Mouse (Mus musculus): Measurements from ENCODE around the gene Megf8.
A peak's percentile ranks its signal among the peaks of the same experiment; 100 is the strongest.
"Not testable (repeated sequence)": the region's sequence is repeated elsewhere in the genome, so short reads cannot be mapped to it uniquely, and the experiment has no call there.

The Megf8 gene

GRCm38 (mm10) chr7:25383891-25384290, 66.9 kb downstream of the Megf8 start:
- DNase-seq (ENCODE audit: inconsistent ontology term) = no peak

DNA sequence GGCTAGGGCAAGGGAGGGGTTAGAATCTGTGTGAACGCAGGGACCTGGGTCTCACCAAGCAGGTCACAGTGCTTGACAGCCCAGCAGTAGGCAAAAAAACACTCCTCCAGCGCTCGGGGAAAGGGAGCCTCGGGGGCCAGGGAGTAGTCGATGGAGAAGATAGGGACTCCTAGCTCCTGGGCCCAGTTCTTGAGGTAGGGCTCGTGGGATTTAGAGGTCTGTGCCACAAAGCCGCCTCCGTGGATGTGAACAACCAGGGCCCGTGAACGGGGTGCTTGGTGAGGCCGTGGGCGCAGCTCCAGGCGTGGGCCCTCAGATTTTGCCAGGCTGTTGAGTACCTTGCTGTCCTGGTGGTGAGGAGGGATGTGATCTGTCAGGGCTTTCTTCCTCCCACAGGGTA, 67.4 kb downstream of the Megf8 start:
- DNase-seq (ENCODE audit: inconsistent ontology term) = no peak

DNA sequence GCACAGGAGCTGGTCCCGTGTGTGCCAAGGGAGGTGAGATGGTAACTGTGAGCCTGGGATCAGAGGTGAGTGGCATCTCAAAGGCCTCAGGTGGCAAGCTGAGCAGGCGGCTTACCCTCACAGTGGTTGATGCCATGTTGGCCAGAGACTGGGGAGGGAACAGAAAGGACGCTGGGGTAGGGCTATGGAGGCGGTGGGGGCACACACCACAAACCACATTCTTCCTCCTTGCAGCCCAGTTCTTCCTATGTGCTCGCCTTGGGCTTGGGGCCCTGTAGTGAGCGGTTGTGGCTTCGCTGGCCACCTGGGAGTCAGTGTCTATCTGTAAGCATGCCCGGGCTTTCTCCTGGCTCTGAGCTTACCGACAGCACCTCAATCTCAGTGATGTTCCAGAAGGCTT, 67.9 kb downstream of the Megf8 start:
- no peak for DNase-seq (ENCODE audit: inconsistent ontology term)

DNA sequence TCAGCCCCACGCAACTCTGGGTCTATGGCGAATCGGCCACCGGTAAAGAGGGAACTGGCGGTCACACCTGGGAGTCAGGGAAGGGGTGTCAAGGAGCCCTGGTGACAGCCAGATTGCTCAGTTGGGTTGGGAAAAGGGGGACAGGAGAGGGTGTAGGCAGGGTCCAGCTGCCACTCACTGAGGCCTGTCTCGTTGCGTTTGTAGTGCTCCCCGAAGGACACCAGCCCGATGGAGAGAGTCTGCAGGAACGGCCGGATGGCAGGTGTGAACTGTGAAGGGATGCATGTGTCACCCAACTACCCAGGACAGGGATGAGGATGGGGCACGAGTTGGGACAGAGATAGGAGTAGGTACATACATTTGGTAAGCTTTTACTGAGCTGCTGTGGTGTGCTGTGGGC, 68.3 kb downstream of the Megf8 start:
- no peak for DNase-seq (ENCODE audit: inconsistent ontology term)

DNA sequence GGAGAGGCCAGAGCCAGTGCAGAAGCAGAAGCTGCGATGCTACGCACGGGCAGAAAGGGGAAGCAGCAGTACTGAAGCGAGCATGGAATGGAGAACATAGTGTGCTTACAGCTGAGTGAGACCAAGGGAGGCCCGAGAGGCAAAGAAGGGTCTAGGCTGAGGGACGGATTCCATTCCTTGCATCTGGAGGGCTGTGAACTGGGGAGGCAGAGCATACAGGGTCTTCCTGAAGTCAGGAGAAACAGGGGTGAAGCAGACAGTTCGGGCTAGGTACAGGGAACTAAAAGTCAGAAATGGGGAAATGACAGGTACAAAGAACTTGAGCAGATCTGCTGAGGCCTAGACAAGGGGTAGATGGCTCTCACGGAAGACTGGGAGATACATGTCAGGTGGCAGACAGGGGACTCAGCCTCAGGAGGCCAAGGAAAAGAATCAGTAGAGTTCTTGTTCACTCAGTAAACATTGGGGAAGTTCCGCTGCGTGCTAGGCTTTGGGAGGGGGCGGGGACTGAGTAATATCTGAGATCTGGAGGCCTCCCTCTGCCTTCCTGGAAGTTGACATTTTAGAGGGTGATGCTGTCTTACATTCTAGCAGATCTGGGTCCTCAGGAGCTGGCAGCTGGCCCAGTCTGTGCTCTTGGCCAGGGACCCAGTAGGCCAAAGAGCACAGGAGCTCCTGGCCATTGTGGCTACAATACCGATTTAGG, 69.0 kb downstream of the Megf8 start:
- DNase-seq (ENCODE audit: inconsistent ontology term) = peak; percentile 85

- DNase-seq (ENCODE audit: inconsistent ontology term) = no peak
These were observed 71.0 kb downstream of the Megf8 start for GRCm38 (mm10) chr7:25387811-25388440.

DNA sequence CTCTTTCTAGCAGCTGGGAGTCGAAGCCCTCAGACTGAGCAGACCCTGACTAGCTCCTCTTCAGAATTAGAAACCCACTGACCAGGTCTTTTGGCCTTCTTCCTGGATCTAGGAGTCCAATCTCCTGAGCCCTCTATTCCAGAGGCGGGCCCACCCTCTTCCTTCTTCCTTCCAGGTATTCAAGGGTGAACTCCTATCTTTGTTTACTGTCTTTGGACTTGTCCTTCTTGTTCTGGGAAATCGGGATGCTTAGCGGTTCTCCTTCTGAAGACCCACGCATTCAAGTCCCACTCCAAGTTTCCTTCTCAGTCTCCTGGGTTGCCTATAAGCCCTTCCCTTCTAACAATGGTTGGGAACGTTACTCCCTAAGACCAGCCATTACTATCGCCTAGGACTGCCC, 72.0 kb downstream of the Megf8 start:
- no peak for DNase-seq (ENCODE audit: inconsistent ontology term)

GRCm38 (mm10) chr7:25390054-25390770, 73.2 kb downstream of the Megf8 start:
- peak; percentile 68 for DNase-seq (ENCODE audit: inconsistent ontology term)

- DNase-seq (ENCODE audit: inconsistent ontology term) = no peak
These were observed 74.0 kb downstream of the Megf8 start for GRCm38 (mm10) chr7:25390986-25391385.

DNA sequence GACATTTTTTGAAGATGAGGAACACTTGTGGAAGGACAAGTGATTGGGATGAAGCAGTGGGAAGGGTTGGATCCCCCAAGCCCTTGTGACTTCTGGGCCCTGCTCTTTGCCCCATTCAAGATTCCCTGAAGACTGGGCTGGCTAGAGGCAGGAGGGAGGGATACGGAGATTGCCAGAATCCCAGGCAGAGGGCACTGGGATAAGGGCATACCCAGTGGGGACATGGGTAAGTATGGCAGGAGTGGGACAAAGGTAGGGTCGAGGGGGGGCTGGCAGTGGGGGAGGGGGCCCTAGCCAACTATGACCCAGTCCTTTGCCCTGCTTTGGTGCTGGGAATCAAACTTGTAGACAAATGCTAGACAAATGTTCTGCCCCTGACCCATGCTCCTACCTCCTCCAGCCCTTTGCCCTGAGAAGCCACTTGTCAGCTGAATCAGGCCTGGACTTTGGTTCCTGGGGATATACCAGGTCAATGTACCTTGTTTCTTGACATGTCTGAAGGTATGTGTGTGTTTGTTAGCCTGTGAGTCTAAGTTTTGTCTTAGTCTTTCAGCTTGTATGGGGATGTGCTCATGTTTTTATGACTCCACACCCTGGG, 75.0 kb downstream of the Megf8 start:
- DNase-seq (ENCODE audit: inconsistent ontology term) = no peak

DNA sequence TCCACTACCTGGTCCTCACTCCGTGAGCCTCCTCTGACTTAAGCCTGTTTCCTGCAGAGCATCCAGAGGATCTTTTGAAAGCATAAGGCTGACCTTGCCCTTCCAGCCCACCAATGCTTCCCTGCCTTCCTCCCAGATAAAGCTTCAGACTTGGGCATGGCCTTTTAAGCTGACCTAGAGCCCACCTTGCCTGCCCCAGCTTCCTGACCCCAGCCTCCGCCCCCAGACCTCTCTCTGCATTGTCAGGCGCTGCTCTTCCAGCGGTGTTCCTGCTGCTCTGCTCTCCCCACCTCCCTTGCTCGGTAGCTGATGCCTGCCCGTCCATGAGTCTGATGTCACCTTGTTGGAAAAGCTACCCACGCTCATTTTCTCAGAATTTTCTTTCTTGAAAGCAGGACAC, 75.9 kb downstream of the Megf8 start:
- DNase-seq (ENCODE audit: inconsistent ontology term) = no peak

GRCm38 (mm10) chr7:25393451-25394210, 76.7 kb downstream of the Megf8 start:
- no peak for DNase-seq (ENCODE audit: inconsistent ontology term)

- peak; percentile 36 for DNase-seq (ENCODE audit: inconsistent ontology term)
These were observed 77.8 kb downstream of the Megf8 start for GRCm38 (mm10) chr7:25394754-25395153.

DNA sequence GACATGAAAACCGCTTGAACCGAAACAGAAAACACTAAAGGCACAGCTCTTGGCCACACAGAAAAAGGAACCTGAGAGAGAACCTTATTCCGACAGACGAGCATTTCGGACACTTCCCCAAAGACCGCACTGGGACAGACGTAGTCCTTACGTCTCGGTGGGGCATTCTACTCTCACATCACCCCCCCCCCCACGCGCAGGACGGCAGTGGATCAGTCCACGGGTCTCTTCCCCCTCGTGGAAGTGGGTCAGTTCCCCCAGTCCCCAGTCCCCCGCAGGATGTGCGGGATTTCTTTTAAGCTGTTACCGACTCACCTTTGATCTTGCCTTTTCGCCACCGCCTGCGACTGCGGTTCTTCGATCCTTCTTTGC, 78.2 kb downstream of the Megf8 start:
- no peak for DNase-seq (ENCODE audit: inconsistent ontology term)

- peak; percentile 96 for DNase-seq (ENCODE audit: inconsistent ontology term)
These were observed 78.9 kb downstream of the Megf8 start for GRCm38 (mm10) chr7:25395558-25396521.

- DNase-seq (ENCODE audit: inconsistent ontology term) = no peak
These were observed 79.7 kb downstream of the Megf8 start for GRCm38 (mm10) chr7:25396621-25397020.

GRCm38 (mm10) chr7:25398610-25399009, 81.6 kb downstream of the Megf8 start, which contains the start of gene Lipe:
TSS of gene Lipe (minus strand) at chr7:25398710.
- DNase-seq (ENCODE audit: inconsistent ontology term) = no peak

- not testable (repeated sequence) for DNase-seq (ENCODE audit: inconsistent ontology term)
These were observed 82.1 kb downstream of the Megf8 start for GRCm38 (mm10) chr7:25399028-25399427.

DNA sequence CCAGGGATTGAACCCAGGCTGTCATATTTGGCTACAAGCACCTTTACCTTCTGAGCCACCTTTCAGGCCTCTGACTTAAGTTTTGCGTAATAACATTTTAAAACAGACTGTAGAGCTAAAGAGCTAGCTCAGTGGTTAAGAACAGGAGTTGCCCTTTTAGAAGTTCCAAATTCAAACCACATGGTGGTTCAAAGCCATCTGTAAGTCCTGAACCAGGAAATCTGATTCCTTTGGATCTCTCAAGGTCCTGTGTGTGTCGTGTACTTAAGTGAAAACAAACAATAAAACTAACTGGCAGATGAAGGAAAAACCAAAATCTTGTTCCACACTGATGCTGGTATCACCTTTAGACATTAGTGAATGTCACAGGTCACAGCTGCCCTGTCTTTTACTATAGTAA, 84.6 kb downstream of the Megf8 start:
- DNase-seq (ENCODE audit: inconsistent ontology term) = no peak

- DNase-seq (ENCODE audit: inconsistent ontology term) = no peak
These were observed 85.0 kb downstream of the Megf8 start for GRCm38 (mm10) chr7:25401986-25402385.
